Mouse (Mus musculus): ENCODE data around the gene Spats2.
"Not testable (repeated sequence)": the region's sequence is repeated elsewhere in the genome, so short reads cannot be mapped to it uniquely, and the experiment has no call there.

Gene Spats2

DNA sequence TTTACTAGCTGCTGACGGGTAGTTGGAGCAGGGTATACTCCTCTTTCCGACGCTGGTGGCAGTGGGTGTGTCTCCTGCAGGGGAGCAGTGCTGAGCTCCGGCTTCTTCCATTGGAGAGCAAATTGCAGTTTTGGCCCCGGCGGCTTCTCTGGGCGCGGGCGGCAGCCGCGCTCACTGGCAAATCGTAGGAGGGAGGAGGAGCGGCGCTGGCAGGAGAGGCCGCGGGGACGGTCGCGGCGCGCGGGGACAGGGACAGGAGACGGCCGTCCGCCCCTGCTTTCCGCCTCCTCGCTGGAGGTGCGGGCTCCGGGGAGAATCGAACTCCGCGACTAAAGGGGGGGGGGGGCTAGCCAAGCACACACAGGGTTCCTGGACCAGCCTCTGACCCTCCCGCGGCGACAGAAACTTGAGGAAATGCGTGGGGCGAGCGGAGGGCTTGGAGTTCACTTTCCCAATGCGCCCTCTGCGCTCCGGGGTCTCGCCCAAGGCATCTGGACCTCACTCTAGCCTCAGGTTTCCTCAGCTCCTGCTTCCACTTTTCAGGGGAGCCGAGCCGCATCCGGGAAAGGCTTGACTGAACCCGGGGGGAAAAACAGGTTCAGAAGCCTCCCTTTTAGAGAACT is 98.0 kb downstream of the Spats2 start:
- in situ Hi-C loops (cut with MseI, MboI) = no loop called here

DNA sequence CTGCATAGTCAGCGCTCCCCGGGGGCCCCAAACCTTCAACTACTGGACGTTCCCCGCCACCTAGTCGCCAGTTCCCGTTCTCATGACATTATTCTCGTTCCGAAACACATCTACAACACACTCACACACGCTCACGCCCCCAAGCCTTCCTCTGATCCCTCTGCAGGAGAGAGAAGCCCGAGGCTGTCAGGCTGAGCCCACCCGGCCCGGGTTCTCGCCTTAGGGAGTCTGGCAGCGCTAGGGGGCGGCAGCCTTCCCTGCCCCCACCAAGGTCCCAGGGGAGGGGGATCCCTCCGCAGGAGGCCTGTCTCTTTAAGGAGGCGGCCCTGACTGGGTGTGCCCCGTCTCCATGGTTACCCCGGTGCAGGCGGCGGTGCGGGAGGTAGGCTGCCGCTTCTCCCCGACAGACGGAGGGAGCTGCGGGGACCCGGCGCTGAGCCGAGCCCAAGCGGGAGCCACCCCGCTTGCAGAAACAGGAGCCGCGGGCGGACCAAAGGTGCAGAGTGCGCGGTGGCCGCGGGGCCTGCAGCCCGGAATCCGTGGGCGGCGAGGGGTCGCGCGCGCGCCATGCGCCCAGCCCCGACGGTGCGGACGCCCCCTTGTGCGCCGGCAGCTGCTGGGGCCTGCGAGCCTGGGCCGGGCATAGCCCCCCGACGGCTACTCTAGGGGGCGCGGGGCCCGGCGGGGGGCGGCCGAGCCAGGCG is 98.6 kb downstream of the Spats2 start, which contains the start of gene Kcnh3:
TSS of gene Kcnh3 (plus strand) at position 654 of the 704 bp plus-strand sequence.
- in situ Hi-C loops (cut with MseI, MboI) = no loop called here

DNA sequence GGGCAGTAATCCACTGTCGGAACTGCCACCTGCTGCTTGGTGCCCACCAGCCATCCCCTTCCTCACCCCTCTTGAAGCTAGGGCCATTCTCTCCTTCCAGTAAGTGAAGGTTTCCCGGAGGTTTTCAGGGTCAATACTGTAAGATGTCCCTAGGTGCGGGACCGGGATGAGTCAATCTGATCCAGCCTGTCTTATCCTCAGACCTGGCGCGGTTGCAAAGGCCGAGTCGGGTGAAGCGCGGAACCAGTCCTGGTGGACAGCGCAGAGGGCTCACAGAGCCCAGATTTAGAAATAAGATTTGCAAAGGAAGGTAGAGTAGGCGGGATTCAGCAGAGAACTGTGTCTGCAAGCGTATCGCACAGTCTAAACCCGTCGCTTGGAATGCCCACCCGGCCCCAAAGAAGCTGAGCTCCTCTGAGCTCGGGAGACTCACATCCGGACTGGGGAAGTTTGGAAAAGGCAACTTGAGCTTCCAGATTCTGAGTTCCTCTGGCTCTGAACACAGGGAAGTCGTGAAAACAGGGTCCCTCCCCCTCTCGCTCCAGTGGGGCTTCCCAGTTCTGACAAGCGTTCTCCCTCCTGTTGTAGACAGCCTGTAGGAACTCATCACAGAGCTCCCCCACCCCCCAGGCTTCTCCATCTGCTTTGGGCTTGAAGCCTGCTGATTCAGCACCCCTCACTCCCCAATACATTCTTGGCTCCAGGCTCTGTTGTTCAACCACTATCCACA is 99.5 kb downstream of the Spats2 start:
- in situ Hi-C loops (cut with MseI, MboI) = no loop called here

DNA sequence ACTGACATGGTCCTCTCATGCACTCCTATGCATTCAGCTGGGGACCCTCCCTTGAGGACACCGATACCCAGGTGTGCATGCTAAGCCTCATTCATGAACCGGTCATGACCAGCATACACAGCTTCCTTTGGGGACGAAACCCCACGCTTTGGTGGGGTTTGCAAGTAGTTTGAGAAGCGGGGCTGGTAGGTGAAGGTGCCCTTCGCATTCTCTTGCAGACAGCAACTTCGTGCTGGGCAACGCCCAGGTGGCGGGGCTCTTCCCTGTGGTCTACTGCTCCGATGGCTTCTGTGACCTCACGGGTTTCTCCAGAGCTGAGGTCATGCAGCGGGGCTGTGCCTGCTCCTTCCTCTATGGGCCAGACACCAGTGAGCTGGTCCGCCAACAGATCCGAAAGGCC is 100.4 kb downstream of the Spats2 start:
- in situ Hi-C loops (cut with MseI, MboI) = no loop called here

DNA sequence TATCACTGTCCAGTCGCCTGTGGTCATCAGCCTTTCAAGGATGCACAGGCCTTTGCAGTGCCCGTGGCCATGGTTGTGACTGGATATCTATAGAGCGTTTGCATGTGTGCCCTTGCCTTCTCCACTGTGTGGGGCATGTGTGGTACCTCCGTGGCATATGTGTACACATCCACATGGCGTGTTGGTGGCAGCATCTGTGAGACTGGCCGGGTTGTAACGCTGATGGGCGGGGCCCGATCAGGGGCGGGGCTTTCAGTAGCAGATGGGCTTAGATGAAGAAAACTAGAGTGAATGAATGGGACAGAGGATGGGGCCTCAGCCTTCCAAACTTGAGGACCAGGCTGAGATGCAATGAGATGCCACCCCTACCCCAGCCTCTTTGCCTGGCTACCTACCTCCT is 106.3 kb downstream of the Spats2 start:
- in situ Hi-C loops (cut with MseI, MboI) = no loop called here

DNA sequence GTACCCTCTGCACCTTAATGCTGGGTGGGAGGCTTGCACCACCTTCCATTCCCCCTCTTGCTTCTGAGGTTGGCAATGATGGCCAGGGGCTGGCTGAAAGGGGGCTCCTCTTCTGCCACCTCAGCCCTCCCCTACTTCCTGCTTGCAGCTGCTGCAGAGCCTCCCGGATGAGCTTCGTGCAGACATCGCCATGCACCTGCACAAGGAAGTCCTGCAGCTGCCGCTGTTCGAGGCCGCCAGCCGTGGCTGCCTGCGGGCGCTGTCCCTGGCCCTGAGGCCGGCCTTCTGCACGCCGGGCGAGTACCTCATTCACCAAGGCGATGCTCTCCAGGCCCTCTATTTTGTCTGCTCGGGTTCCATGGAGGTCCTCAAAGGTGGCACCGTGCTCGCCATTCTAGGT is 108.0 kb downstream of the Spats2 start:
- in situ Hi-C loops (cut with MseI, MboI) = no loop called here

DNA sequence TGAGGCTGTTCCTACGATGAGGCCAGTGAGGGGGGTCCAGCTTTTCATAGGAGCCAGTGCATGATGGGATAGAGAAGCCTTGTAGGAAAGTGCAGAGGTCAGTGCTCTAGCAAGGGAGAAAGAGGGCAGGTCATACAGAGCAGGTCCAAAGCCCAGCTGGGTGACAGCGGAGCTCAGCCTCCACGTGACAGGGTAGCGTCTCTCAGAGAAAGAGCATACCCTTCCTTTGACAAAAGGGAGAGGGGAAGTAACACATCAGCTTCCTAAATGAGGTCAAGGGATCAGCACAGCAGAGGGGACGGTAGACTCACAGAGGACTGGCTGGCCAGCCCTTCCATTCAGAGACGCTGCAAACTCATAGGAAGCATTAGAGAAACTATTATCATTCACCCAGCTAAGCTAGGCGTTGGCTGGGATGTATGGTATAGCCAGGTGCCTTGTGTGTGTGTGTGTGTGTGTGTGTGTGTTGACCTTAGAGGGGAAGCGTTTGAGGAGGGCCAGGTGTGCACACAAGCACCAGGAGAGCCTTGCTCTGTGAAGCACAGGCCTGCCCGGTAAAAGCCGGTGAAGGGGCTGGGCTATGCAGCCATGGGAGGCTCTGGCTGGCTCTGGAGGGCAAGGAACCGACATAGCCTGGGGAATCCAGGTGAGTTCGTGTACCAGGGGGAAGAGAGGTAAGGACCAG is 108.8 kb downstream of the Spats2 start:
- in situ Hi-C loops (cut with MseI, MboI) = no loop called here

DNA sequence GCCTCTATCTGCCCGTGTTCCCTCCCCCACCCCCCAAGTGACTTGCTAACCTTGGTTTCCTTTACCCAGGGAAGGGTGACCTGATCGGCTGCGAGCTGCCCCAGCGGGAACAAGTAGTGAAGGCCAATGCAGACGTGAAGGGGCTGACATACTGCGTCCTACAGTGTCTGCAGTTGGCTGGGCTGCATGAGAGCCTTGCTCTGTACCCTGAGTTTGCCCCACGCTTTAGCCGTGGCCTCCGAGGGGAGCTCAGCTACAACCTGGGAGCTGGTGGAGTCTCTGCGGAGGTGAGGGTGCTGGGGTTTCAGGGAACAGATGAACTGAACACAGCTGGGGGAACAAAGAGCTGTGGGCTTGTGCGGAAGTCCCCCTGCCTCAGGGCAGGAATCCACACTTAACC is 112.3 kb downstream of the Spats2 start:
- in situ Hi-C loops (cut with MseI, MboI) = no loop called here

DNA sequence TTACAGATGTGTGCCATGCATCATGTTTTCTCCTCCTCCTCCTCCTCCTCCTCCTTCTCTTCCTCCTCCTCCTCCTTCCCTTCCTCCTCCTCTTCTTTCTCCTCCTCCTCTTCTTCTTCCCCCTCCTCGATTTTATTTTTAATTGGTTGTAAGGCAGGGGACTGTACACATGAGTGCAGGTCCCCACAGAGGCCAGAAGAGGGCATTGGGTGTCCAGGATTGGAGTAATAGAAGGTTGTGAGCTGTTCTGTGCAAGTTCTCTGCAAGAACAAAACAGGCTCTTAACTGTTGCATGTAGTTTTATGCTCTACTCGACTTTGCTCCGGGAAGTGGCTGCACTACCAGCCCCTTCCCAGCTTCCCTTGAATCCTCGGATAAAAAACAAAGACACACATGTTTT is 114.4 kb downstream of the Spats2 start:
- in situ Hi-C loops (cut with MseI, MboI) = no loop called here

DNA sequence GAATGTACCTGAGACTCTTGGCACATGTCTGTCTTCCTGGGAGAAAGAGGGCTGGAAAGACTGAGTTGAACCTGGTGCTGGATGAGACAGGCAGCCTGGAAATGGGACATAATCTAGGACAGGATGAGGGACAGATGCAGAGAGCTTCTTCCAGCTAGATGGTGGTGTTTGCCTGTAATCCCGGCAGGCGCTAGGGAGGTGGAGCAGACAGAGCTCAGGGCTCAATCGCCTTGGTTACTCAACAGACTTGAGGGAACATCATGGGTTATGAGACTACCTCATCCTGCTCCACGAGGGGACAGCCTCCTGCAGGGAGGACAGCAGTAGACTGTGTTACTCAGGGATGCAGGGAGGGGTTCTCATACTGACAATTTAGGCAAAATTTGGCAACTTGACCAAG is 115.5 kb downstream of the Spats2 start:
- in situ Hi-C loops (cut with MseI, MboI) = no loop called here

DNA sequence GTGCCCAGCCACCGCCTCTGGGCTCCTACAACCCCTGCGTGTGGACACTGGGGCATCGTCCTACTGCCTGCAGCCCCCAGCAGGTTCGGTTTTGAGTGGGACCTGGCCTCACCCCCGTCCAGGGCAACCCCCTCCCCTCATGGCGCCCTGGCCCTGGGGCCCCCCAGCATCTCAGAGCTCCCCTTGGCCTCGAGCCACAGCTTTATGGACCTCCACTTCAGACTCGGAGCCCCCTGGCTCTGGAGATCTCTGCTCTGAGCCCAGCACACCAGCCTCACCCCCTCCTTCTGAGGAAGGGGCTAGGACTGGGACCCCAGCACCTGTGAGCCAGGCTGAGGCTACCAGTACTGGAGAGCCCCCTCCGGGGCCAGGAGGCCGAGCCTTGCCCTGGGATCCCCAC is 116.3 kb downstream of the Spats2 start:
- in situ Hi-C loops (cut with MseI, MboI) = no loop called here

DNA sequence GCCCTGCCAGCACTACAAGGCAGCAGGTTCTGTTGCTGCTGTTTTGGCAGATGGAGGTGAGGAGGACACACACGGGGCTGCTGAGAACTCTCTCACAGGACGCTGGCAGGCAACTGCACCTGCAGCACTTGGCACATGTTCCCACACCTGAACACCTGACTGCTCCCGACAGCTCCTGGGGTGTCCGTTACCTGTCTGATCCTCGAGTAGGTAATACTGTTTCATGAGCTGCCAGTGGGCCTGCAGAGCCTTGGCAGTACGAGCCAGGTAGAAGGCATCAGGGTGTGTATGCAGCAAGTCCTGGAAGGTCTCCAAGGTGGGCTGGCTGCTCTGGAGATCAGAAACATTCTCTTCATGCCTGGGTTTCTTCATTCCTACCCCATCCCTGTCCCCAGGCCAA is 121.0 kb downstream of the Spats2 start:
- in situ Hi-C loops (cut with MseI, MboI) = not testable (repeated sequence)

DNA sequence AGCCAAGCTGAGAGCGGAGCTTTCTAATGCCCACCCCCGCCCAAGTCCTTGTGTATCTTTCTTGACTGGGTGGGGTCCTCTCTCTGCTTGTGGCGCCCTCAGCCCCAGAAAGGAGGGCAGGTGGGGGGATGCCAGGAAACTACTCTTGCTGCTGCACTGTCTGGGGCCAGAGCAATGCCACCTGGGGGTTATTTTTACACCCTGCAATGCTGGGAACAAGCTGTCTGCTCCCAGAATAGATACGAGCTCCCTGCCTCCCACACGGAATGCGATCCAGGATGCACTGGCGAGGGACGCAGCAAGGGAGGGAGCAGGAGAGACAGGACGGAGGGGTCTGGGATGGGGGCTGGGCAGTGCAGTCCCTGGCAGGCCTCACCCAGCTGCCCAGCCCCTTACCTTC is 123.3 kb downstream of the Spats2 start:
- in situ Hi-C loops (cut with MseI, MboI) = no loop called here

DNA sequence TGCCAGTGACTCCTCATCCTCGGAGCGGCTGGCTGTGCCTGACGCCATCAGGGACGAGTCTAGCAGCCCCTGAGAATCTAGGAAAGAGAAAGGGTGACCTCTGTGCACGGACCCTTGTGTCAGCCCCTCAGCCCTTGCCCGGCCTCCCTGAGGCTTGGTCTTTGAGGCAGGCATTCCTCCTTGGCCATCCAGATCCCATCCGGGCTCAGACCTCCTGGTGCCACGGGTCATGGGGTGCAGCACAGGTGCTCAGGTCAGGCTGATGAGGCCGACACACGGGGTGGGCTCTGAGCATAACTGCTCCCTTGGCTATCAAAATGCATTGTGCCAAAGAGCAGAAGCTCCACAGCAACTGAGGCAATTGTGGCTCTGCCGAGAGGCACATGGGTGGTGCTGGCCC is 124.2 kb downstream of the Spats2 start:
- in situ Hi-C loops (cut with MseI, MboI) = no loop called here

DNA sequence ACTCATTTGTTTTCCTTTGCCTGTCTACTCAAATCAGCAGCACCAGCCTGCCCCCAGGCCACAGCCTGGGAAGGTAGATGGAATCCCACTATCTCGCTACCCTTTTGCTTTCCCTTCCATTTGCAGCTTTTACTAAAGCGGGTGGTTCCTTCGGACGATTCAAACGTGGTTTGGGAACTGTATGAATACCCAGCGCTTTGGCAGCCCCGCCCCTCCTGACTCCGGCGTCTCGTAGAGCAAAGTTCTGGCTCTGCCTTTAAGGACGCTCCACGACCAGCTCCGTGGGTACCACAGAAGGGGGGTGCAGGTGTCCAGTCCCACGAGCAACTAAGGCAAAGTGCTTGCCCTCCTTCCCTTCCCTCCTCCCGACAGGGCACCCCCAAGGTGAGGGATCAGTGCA is 125.4 kb downstream of the Spats2 start:
- in situ Hi-C loops (cut with MseI, MboI) = not testable (repeated sequence)

DNA sequence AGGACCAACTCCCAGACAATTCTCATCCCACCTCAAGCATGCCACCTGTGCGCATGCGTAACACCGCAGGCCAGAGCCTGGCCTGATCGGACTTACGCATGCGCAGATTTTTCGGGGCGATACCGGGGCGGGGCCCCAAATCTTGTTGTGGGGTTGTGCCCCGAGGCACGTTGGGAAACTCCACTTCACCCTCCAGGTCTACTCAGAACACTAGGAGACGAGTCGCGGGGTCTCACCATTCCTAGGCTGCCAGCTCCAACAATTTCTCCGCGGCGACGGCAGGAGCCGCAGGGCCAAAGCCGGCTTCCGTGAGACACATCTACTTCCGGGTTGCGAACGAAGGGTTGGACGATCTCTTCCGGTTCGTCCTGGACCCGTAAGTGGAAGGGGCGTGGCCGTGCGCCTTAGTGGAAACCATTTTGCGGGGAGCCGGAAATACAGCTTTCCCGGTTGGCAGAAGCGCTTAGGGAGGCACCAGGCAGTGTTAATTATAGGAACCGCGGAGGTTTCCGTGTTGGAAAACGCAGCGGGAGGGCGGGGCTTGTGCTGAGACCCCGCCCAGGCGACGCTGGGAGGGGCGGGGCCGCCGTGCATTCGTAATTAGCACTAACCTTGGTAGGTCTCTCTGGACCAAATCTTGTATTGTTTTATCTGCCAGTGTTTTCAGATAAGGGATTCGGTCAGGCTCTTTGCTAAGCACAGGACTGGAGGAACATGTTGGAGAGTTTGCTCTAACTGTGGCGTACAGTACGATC is 126.1 kb downstream of the Spats2 start, which contains the start of gene Mcrs1:
TSS of gene Mcrs1 (minus strand) at position 336 of the 755 bp plus-strand sequence.
- in situ Hi-C loops (cut with MseI, MboI) = no loop called here

DNA sequence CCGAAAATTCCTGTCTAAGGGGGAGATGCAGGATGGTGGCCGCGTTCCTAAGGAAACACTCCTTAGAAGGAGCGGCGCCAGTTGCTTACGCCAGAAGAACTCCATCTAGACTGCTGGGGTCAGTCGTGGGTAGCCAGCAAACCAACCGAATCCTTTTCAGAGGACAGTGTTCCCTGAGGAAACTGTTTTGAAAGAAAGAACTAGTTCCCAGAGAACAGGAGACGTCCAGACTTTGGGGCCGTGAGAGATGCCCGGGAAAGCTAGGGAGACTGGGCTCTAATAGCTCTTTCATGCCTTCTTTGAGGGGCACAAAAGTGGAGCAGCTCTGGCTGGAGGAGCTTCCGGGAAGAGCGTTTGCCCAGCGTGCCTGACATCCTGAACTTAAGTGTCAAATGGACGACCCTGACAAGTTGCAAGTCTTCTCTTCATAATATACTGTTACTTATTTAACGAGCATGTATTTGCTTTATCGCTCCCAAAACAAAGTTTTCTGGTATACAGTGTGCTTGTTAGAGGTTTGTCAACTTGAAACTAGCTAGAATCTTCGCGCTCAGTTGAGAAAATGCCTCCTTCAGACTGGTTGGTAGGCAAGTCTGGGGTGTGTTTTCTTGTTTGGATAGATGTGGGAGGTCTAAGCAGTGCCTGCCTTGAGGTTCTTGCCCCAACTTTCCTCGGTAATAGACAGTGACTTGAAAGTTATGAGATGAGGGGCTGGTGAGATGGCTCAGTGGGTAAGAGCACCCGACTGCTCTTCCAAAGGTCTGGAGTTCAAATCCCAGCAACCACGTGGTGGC is 126.9 kb downstream of the Spats2 start:
- in situ Hi-C loops (cut with MseI, MboI) = no loop called here

DNA sequence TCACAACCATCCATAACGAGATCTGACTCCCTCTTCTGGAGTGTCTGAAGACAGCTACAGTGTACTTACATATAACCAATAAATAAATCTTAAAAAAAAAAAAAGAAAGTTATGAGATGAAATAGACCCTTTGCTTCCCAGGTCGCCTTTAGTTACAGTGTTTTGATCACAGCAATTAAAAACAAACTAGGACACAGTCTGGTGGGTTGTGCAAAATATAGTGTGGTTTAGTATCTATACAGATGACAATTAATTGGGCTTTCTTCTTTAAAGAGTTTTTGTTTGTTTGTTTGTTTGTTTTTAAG is 127.4 kb downstream of the Spats2 start:
- in situ Hi-C loops (cut with MseI, MboI) = not testable (repeated sequence)

DNA sequence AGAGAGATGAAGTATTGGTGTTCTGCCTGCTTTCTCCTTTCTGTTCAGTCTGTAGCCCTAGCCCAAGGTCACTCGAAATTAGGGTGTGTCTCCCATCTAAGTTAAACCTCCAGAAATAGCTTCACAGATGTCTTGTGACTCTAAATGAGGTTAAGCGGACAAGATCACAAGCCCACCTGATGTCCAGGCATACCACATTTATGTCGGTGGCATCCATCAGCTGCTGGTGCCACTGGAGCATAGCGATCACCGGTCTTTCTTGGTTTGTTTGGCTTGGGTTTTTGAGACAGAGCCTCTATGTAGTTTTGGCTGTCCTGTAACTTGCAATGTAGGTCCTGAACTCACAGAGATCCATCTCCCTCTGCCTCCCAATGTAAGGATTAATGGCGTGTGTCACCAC is 128.1 kb downstream of the Spats2 start:
- in situ Hi-C loops (cut with MseI, MboI) = no loop called here

DNA sequence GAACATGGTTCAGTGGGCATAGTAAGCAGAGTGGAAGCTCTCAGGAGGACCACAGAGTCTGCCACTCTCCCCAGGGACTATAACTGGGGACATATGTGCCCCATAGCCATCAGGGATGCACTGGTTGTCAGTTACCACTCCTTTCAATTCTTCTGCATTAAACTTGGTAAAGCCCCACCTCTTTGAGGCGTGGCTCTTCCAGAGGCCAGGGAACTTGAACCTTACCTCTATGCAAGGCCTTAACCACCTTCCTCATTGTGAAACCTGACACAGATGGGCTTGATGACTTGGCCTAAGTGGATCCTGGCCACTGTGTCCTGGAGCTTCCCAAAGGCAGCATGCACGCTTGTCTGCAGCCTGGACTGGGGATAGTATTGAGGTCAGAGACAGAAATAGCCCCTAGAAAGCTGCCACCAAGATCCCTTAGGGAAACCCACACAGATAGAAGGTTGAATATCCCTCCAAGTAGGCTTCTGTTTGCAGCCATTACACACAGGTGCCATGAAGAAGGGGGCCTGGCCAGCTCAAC is 128.8 kb downstream of the Spats2 start:
- in situ Hi-C loops (cut with MseI, MboI) = no loop called here

Measured in mouse trophoblast stem cell (cell line).